Mouse (Mus musculus) ES-E14 (cell line): ENCODE results near the gene Senp5.

ENCODE experiments used
- HCFC1 ChIP-seq: IDR thresholded peaks from 2 replicates; pipeline ENCODE4 v1.6.1; 2012; ENCODE audit warnings: low read length, inconsistent platforms, borderline replicate concordance; ENCODE audit not compliant: insufficient read depth
- ZC3H11A ChIP-seq: IDR thresholded peaks from 2 replicates; pipeline ENCODE4 v1.6.1; 2012; ENCODE audit warnings: low read depth, mild to moderate bottlenecking, inconsistent platforms, low read length, borderline replicate concordance
- ZNF384 ChIP-seq: IDR thresholded peaks from 2 replicates; pipeline ENCODE4 v1.6.1; 2012; ENCODE audit warnings: low read depth, low read length, inconsistent platforms

DNA sequence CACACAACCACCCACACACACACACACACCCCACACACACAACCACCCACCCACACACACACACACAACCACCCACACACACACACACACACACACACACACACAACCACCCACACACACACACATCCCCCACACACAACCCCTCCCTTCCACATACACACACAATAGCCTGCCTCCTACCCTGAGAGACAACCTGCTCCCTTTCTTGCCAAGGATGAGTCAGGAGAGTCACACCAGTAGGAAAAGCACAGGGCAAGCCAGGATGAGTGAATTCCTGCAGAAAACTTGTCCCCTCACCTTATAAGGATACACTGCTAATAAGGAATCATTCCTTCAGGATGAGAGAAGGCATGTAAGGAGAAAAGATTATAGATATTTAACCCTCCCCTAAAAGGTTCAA, 9.1 kb downstream of the Senp5 start:
- TF ChIP-seq ZC3H11A: no peak
- TF ChIP-seq ZNF384: no peak
- no peak for TF ChIP-seq HCFC1
